Mouse (Mus musculus) layer of hippocampus, adult 9-11 months (tissue): ENCODE measurements at regions not wholly inside any gene's neighbourhood (a gene's known extent, or its start where the extent isn't known, plus 50 kb on each side); places are given as distances from the start of the nearest gene placed in this dataset.
"Not testable (repeated sequence)": the region's sequence is repeated elsewhere in the genome, so short reads cannot be mapped to it uniquely, and the experiment has no call there.

Experiments used
- DNase-seq: peaks from one replicate; pipeline ENCODE4 v3.0.0; 2022

- DNase-seq, result not testable (repeated sequence)
Observed at GRCm38 (mm10) chrX:65778656-65779370, 525.2 kb downstream of the 4930447F04Rik start.

- DNase-seq, result no peak
Observed at GRCm38 (mm10) chrX:65769861-65770260, 534.2 kb downstream of the 4930447F04Rik start.

- DNase-seq, result peak; percentile 2
Observed at GRCm38 (mm10) chrX:65734577-65734976, 569.4 kb downstream of the 4930447F04Rik start.

GRCm38 (mm10) chrX:65715562-65715961, 588.5 kb downstream of the 4930447F04Rik start:
- no peak for DNase-seq
